Mouse (Mus musculus) myocyte (in vitro differentiated cells): ENCODE data around the gene Gm10322. TPM values are rescaled to one million over a fixed set of nuclear protein-coding genes. Genes with fewer than 3 reads are reported as not detected.

Experiments
- H3K27me3 ChIP-seq: one replicate; pipeline ENCODE4 v1.6.1; 2011; ENCODE audit not compliant: control insufficient read depth, insufficient read depth, insufficient read length
- H3K36me3 ChIP-seq: one replicate; pipeline ENCODE4 v1.6.1; 2011; ENCODE audit not compliant: control insufficient read depth, insufficient read depth
- H3K4me2 ChIP-seq: one replicate; pipeline ENCODE4 v1.6.1; 2011; ENCODE audit warnings: low read depth, control low read depth
- H3K4me3 ChIP-seq: one replicate; pipeline ENCODE4 v1.5.1; 2011; ENCODE audit warnings: mild to moderate bottlenecking, control low read depth, moderate library complexity
- H3K79me2 ChIP-seq: one replicate; pipeline ENCODE4 v1.6.1; 2011; ENCODE audit not compliant: control insufficient read depth, insufficient read depth
- H3ac ChIP-seq: one replicate; pipeline ENCODE4 v1.6.1; 2011; ENCODE audit not compliant: control insufficient read depth, insufficient read length
- CEBPB ChIP-seq: IDR thresholded peaks from 2 replicates; pipeline ENCODE4 v1.6.1; 2011; ENCODE audit warnings: mild to moderate bottlenecking, moderate library complexity; ENCODE audit not compliant: poor library complexity, insufficient read depth, severe bottlenecking
- E2F4 ChIP-seq: IDR thresholded peaks from one replicate; pipeline ENCODE4 v1.6.1; 2011; ENCODE audit warnings: mild to moderate bottlenecking, control low read depth, moderate library complexity; ENCODE audit not compliant: insufficient read depth
- MAX ChIP-seq: IDR thresholded peaks from one replicate; pipeline ENCODE4 v1.6.1; 2011; ENCODE audit warnings: low read depth, mild to moderate bottlenecking, control low read depth
- MYOD1 ChIP-seq, 3 experiments: IDR thresholded peaks; one replicate each; pipeline ENCODE4 v1.6.1; 2011; ENCODE audit warnings: control low read depth in 2 of 3, low read depth in 2 of 3, mild to moderate bottlenecking in 2 of 3, moderate library complexity in 1 of 3; ENCODE audit not compliant: insufficient read length in 2 of 3, control insufficient read depth in 1 of 3
- MYOG ChIP-seq, 3 experiments: IDR thresholded peaks; one replicate each; pipeline ENCODE4 v1.6.1; 2011; ENCODE audit warnings: control low read depth in 2 of 3, low read depth in 2 of 3, mild to moderate bottlenecking in 2 of 3; ENCODE audit not compliant: insufficient read length in 2 of 3, control insufficient read depth in 1 of 3, insufficient read depth in 1 of 3
- POLR2A ChIP-seq: IDR thresholded peaks from one replicate; pipeline ENCODE4 v1.6.1; 2011; ENCODE audit warnings: low read depth, mild to moderate bottlenecking, control low read depth, moderate library complexity; ENCODE audit not compliant: insufficient read length
- POLR2AphosphoS2 ChIP-seq: IDR thresholded peaks from one replicate; pipeline ENCODE4 v1.6.1; 2011; ENCODE audit warnings: low read depth, control low read depth; ENCODE audit not compliant: insufficient read length
- REST ChIP-seq: IDR thresholded peaks from one replicate; pipeline ENCODE4 v1.6.1; 2011; ENCODE audit warnings: mild to moderate bottlenecking, control low read depth, moderate library complexity; ENCODE audit not compliant: insufficient read depth, insufficient read length
- SRF ChIP-seq: IDR thresholded peaks from one replicate; pipeline ENCODE4 v1.6.1; 2011; ENCODE audit warnings: low read depth; ENCODE audit not compliant: control insufficient read depth, insufficient read length
- TCF12 ChIP-seq: IDR thresholded peaks from one replicate; pipeline ENCODE4 v1.6.1; 2011; ENCODE audit warnings: mild to moderate bottlenecking, control low read depth; ENCODE audit not compliant: poor library complexity, insufficient read depth, severe bottlenecking
- TCF3 ChIP-seq: IDR thresholded peaks from one replicate; pipeline ENCODE4 v1.6.1; 2011; ENCODE audit warnings: low read depth, control low read depth; ENCODE audit not compliant: insufficient read length
- USF1 ChIP-seq: IDR thresholded peaks from one replicate; pipeline ENCODE4 v1.6.1; 2011; ENCODE audit warnings: low read depth, mild to moderate bottlenecking, control low read depth, moderate library complexity
- polyA plus RNA-seq: library from polyadenylated mRNA; unstranded; fragments of >200 nt; fragmentation: generic; extraction: Trizol; gene quantifications from one replicate; pipeline ENCODE4 v1.2.1, GENCODE M21; 2012; ENCODE audit warnings: missing spikeins

Gene Gm10322
- polyA plus RNA-seq, 1 experiment, result 0.37 TPM

- TF ChIP-seq SRF (no peak), USF1 (no peak), MYOG (IDR thresholded peaks at IDR 0.05; ENCODE audit: control insufficient read depth in 1 of 3, insufficient read depth in 1 of 3, insufficient read length in 2 of 3, low read depth in 2 of 3) (no peak), REST (no peak), MAX (no peak), MYOD1 (IDR thresholded peaks at IDR 0.05; ENCODE audit: control insufficient read depth in 1 of 3, insufficient read length in 2 of 3, low read depth in 2 of 3) (no peak), TCF3 (no peak), POLR2AphosphoS2 (no peak), TCF12 (no peak), E2F4 (no peak), CEBPB (no peak)
- peaks cover 30% of the 10 kb centered on the region for H3K36me3 ChIP-seq
- H3K4me3 ChIP-seq, result no peak overlapping the region
- peaks cover 77% of the 10 kb centered on the region for H3K79me2 ChIP-seq
- H3K4me2 ChIP-seq, result no peak overlapping the region
- no peak overlapping the region for H3ac ChIP-seq
- H3K27me3 ChIP-seq, result no peaks in the 10 kb centered on the region
Measured at GRCm38 (mm10) chr10:59588135-59588534, 27.7 kb upstream of the Gm10322 start.

GRCm38 (mm10) chr10:59589420-59589819 is 26.4 kb upstream of the Gm10322 start:
- Histone ChIP-seq H3K36me3 (peaks cover 29% of the 10 kb centered on the region), H3ac (no peak overlapping the region), H3K4me3 (no peak overlapping the region), H3K27me3 (no peaks in the 10 kb centered on the region), H3K4me2 (no peak overlapping the region), H3K79me2 (peaks cover 85% of the 10 kb centered on the region)
- TF ChIP-seq POLR2AphosphoS2 (no peak), MYOD1 (IDR thresholded peaks at IDR 0.05; ENCODE audit: control insufficient read depth in 1 of 3, insufficient read length in 2 of 3, low read depth in 2 of 3) (no peak)

GRCm38 (mm10) chr10:59589856-59590255 is 26.0 kb upstream of the Gm10322 start:
- Histone ChIP-seq H3K27me3 (no peaks in the 10 kb centered on the region), H3K36me3 (peaks cover 29% of the 10 kb centered on the region), H3K4me3 (no peak overlapping the region), H3K4me2 (no peak overlapping the region), H3ac (no peak overlapping the region), H3K79me2 (peaks cover 89% of the 10 kb centered on the region)
- TF ChIP-seq TCF12 (no peak), USF1 (no peak), POLR2AphosphoS2 (peak; percentile 17), TCF3 (no peak)

- Histone ChIP-seq H3K4me2 (no peak overlapping the region), H3K27me3 (no peaks in the 10 kb centered on the region), H3K36me3 (peaks cover 29% of the 10 kb centered on the region), H3K4me3 (no peak overlapping the region), H3K79me2 (peaks cover 91% of the 10 kb centered on the region), H3ac (no peak overlapping the region)
- TF ChIP-seq USF1, result no peak
- TF ChIP-seq MAX, result no peak
- no peak for TF ChIP-seq SRF
- no peak for TF ChIP-seq TCF12
- no peak for TF ChIP-seq POLR2A
- TF ChIP-seq CEBPB, result no peak
- no peak for TF ChIP-seq MYOG (IDR thresholded peaks at IDR 0.05; ENCODE audit: control insufficient read depth in 1 of 3, insufficient read depth in 1 of 3, insufficient read length in 2 of 3, low read depth in 2 of 3)
- no peak for TF ChIP-seq POLR2AphosphoS2
- TF ChIP-seq E2F4, result no peak
- no peak for TF ChIP-seq REST
- TF ChIP-seq MYOD1 (IDR thresholded peaks at IDR 0.05; ENCODE audit: control insufficient read depth in 1 of 3, insufficient read length in 2 of 3, low read depth in 2 of 3), result no peak
- TF ChIP-seq TCF3, result no peak
Measured at GRCm38 (mm10) chr10:59590606-59591005, 25.3 kb upstream of the Gm10322 start.

GRCm38 (mm10) chr10:59593826-59594570 is 21.9 kb upstream of the Gm10322 start:
- H3K36me3 ChIP-seq, result peaks cover 31% of the 10 kb centered on the region
- peaks cover 90% of the 10 kb centered on the region for H3K79me2 ChIP-seq
- no peak overlapping the region for H3K4me2 ChIP-seq
- H3K4me3 ChIP-seq, result no peak overlapping the region
- TF ChIP-seq MAX (no peak), POLR2AphosphoS2 (no peak), MYOG (IDR thresholded peaks at IDR 0.05; ENCODE audit: control insufficient read depth in 1 of 3, insufficient read depth in 1 of 3, insufficient read length in 2 of 3, low read depth in 2 of 3) (no peak), SRF (no peak), REST (no peak), CEBPB (no peak), E2F4 (no peak), MYOD1 (IDR thresholded peaks at IDR 0.05; ENCODE audit: control insufficient read depth in 1 of 3, insufficient read length in 2 of 3, low read depth in 2 of 3) (no peak)
- no peaks in the 10 kb centered on the region for H3K27me3 ChIP-seq
- H3ac ChIP-seq, result no peak overlapping the region
